Mouse (Mus musculus) layer of hippocampus, postnatal 36 days (tissue): ENCODE results near the gene Olfr1444. TPM values are rescaled to one million over a fixed set of nuclear protein-coding genes. Genes with fewer than 3 reads are reported as not detected.

ENCODE experiments used
- DNase-seq, 2 experiments: peaks; one replicate each; pipeline ENCODE4 v3.0.0; 2022
- total RNA-seq, 2 experiments: library from RNA; stranded (reverse); gene quantifications; 2 replicates each; pipeline ENCODE4 v1.2.3; 2021

The Olfr1444 gene
- total RNA-seq = not detected

DNA sequence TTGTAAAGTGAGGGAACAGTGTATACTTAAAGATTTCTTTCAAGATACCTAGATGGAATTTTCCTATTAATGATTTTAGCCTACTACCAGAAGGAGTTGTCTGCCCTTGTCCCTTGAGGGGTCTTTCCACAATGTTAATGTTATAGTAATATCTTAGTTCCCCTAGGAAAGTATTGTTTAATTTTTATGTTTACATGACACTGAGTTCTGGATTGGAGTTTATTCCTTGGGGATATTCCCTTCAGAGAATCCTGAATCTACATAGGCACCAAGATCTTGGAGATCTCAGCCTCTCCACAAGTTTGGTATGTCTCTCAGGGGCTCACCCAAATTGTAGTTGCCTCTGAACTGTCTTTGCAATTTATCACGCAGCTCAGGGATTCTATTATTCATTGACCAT lies at the start of gene Olfr1444:
TSS of gene Olfr1444 (plus strand) at position 301 of the 400 bp plus-strand sequence.
- DNase-seq = no peak

DNA sequence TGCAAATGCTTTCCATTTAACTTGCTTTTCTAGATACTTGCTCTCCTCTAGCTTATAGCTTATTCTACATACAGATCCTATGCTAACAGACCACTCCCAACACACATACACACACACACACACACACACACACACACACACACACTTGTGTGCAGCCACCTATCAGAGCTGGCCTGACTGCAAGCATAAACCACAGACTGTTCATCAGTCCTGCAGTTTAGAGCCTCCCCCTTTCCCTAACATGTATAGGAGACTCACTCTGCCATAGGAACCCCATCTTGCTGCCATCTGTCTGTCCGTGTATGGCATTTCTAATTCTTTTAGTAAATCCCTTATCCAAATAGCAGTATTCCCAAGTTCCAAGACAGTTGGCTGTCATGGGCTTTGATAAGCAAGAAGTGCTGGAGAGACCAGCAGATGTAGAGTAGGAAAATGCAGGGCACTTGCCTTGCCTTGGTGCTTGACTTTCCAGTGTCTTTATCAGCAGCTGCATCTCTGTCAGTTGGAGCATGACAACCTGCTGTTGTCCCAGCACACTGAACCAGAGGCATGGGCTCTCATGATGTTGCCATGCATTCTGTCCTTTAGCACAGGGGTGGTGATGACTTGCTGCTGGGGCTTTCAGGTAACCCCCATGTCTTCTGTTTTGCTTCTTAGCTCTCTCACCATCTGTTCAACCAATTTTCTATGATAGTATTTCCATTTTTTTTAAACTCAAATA lies 44.3 kb upstream of the Olfr1444 start:
- DNase-seq = no peak

DNA sequence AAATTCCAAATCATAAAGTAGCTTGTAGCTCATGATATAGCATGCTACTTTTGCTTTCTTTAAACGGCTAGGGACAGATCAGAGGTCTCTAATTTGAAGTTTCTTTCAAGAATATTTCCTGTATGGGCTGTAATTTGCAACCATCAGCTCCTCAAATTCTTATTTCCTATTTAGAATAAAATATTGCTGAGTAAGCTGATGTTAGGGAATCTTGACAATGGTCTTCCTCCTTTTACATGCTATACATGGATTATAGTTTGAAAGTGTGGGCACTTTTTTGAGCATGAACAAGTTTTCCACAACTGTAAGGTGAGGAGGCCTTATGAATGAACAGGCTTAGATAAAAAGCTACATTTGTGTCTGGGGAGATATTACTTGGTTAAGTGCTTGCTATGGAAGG lies 43.2 kb upstream of the Olfr1444 start:
- no peak for DNase-seq

DNA sequence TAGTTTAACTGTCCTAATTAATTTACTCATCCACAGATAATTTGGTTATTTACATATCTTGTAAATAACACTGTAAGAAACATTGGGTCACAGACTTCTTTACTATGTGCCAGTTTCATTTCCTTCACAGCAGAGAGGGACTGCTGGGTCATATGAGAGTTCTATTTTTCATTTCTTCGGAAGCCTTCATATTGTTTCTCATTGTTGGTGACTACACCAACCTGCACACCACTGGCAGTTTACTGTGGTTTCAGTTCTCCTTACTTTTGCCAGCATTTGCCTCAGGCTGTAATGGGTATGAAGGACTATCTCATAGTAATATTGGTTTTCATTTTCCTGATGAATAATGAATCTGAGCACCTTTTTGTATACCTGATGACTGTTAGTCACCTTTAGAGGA lies 38.6 kb upstream of the Olfr1444 start:
- no peak for DNase-seq

DNA sequence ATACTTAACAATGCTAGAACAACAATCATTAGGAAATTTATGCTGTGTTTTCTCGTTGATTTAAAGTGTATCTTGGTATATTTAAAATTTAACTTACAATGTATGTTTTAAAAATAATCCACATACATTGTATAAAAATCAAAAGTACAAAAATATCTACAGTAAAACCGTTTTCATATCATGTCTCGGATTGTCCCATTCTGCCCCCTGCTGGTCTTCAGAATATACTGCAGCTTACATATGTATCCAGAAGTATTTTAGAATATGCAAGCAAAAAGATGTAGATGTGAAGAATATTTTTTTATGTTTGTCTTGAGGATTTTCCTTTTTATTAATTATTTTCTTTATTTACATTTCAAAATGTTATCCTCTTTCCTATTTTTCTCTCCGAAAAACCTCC lies 36.7 kb upstream of the Olfr1444 start:
- no peak for DNase-seq

DNA sequence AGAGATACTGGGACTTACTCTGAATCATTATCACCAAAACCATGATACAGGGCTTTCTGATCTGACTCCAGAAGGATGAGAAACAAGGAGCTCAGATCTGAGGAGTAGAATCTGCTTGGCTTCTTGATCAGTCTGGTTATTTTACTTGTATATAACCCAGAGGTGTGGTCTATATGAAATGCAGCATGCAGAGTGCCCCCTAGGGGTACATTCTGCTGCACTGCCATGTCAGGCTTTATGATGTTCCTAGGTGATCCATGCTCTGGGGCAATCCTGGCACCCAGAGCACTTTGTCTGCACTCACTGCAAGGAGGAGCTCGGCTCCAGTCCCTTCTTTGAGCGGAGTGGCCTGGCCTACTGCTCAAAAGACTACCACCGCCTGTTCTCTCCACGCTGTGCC lies 32.5 kb upstream of the Olfr1444 start:
- DNase-seq = no peak

DNA sequence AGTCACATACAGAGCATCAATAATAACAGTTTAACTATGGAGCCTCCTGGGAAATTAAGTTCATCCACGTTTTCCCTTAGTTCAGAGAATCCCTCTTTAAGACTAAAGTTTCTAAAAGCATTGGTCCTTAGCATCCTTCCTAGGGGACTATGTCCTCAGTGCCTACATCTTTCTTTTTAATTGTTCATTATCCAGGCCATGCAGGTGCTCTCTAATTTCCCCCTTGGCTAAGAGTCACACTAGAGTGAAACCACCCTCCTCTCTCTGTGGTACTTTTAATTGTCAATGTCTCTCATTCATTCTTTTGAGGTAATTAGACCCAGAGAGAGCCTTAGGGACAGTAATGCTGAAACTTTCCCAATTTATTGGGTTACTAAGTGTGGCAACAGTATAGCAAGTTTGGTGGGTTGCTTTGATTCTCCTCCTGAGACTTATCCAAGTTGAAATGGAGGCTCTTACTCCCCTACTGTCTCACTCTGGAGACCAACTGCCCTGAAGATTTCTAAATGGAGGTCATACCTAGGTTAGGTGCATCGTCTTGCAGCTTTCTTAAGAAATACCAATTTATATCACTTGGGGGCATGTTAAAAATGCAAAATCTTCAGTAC lies 26.2 kb upstream of the Olfr1444 start:
- DNase-seq = no peak

DNA sequence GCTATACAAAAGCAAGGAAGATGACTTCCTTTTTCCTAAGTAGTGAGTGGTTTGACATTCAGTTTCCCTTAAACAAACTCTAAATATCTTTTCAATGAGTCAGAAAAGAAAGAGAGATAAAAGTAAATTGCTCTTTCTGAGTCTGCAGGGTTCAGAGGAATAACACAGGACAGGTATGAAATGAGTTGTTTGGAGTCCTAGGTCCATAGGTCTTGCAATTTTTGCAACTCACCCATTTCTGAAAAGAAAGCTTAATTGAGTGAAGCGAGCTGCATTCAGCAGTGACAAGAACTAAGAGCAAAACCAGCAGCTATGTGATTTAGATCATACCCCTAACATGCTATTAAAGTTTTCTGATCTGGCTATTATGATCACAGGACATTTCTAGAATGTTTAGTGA lies 25.5 kb upstream of the Olfr1444 start:
- no peak for DNase-seq

DNA sequence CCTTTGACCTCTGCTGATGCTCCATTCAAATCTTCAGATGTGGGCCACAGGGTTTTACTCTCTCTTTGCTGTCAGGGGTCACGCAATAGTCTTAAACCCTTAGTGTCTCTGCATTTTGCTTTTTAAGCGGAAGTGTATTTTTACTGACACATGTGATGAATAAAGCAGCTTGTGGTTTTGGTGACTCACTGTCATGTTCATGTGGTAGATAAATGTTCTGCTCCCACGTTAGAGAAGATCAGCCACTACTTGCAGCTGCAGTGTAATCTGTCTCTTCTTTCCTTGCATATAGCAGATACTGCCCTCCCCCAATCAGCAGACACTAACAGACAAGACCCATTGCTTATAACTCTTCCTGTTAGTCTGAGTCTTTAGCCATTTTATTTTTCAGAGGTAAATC lies 23.5 kb upstream of the Olfr1444 start:
- no peak for DNase-seq

DNA sequence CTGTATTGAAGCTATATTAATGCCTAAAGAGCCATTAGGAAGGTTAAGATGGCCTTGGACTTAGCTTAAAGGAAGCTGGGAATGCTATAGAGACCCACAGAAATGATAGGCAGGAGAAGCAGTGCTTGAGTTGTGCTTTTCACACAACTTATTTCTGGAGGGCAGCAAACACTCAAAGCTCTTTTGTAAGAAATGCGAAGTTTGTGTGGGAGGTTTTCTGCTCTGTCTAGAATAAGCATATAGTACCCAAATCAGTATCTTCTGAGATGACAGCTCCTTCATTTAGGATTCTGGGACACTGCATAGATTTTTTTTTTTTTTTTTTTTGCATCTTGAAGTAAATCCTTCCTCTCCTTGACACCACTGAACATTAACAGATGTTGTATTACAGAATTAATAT lies 18.6 kb upstream of the Olfr1444 start:
- no peak for DNase-seq

DNA sequence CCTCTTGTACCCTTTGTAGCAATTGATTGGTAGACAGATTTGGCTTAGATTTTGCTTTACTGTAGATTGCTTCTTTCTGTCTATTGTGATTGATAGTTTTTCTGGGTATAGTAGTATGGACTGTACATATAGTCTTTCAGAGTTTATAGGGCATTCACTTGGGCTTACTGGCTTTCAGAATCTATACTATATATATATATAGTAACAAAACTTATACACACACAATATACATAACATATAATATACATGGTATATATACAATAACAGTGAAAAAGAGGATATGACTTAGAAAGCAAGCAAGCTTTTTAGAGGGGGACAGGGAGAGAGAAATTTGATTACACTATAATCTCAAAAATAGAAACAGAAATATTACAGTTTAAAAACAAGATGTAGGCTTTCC lies 10.7 kb upstream of the Olfr1444 start, which contains the start of gene Gm5244:
TSS of gene Gm5244 (plus strand) at position 301 of the 400 bp plus-strand sequence.
- DNase-seq = no peak

DNA sequence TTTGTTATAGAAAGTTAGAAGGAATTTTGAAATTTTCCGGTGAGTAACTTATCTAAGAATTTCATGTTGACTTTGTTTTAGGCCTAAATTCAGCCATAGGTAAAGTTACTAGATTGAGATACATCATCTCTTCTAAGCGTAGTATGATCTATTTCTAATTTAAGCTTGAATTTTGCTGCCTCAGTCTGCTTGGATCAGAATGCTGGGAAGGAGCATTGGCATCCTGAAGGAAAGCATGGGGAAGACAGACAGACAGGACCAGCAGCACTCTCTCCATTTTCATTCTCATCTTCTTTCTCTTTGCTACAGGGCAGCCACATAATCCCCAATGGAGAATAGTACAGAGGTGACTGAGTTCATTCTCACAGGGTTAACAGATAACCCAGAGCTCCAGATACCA lies 26.5 kb downstream of the Olfr1444 start, which contains the start of gene Olfr1445:
TSS of gene Olfr1445 (plus strand) at position 301 of the 400 bp plus-strand sequence.
- no peak for DNase-seq

DNA sequence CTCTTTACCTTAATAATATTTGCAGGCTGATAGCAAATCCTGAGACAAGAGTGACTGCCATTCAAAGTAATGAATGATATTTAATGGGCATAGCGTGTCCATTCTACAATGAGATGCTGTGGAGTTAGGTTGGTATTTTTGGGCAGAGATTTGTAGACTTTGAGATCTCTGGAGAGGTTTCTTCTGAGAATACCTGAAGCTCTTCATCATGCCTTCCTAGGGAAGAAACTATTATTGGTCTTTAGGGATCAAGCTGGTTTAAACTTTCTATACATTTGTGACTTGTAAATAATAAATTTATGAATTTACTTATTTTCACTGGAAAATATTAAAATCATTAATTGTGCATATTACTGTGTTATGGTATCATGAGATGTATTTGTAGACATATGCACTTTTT lies 36.3 kb downstream of the Olfr1444 start, which contains the start of gene Olfr1446:
TSS of gene Olfr1446 (minus strand) at position 101 of the 400 bp plus-strand sequence.
- no peak for DNase-seq

DNA sequence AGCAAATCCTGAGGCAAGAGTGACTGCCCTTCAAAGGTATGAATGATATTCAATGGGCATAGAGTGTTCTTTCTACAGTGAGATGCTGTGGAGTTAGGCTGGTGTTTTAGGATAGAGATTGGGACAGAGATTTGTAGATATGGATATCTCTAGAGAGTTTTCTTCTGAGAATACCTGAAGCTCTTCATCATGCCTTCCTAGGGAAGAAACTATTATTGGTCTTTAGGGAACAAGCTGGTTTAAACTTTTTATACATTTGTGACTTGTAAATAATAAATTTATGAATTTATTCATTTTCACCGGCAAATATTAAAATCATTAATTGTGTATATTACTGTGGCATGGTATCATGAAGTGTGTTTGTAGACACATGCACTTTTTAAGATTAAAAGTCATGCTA lies 46.6 kb downstream of the Olfr1444 start, which contains the start of gene Olfr1447:
TSS of gene Olfr1447 (minus strand) at position 101 of the 400 bp plus-strand sequence.
- no peak for DNase-seq

Other genes starting within 250 kb of the Olfr1444 start
- under 1 TPM; 0.17 to 0.28 TPM for gene Glyat, start 224.0 kb upstream of the Olfr1444 start, total RNA-seq
- gene Olfr1442, start 186.8 kb upstream of the Olfr1444 start, total RNA-seq = not detected
- not detected for gene Olfr1443, start 179.2 kb upstream of the Olfr1444 start, total RNA-seq
- not detected for gene Keg1, start 161.5 kb upstream of the Olfr1444 start, total RNA-seq
- gene Cntf, start 91.7 kb upstream of the Olfr1444 start, total RNA-seq = 1 to 10 TPM; 2.9 to 4.1 TPM
- gene Zfp91, start 61.2 kb upstream of the Olfr1444 start, total RNA-seq = 10 to 100 TPM; 96.1 to 96.3 TPM
- gene Lpxn, start 61.1 kb upstream of the Olfr1444 start, total RNA-seq = 1 to 10 TPM; 1.1 to 2.0 TPM
- gene Gm5244, start 10.6 kb upstream of the Olfr1444 start, total RNA-seq = not detected
- not detected for gene Olfr1445, start 26.6 kb downstream of the Olfr1444 start, total RNA-seq
- gene Olfr1446, start 36.2 kb downstream of the Olfr1444 start, total RNA-seq = not detected
- not detected for gene Olfr1447, start 46.5 kb downstream of the Olfr1444 start, total RNA-seq
- not detected for gene Olfr1448, start 67.1 kb downstream of the Olfr1444 start, total RNA-seq
- not detected for gene Olfr1449, start 73.6 kb downstream of the Olfr1444 start, total RNA-seq
- not detected for gene Olfr1450, start 93.0 kb downstream of the Olfr1444 start, total RNA-seq
- not detected for gene Olfr1451, start 137.7 kb downstream of the Olfr1444 start, total RNA-seq
- not detected for gene Olfr1453, start 171.0 kb downstream of the Olfr1444 start, total RNA-seq
- not detected for gene Olfr1454, start 203.3 kb downstream of the Olfr1444 start, total RNA-seq
- not detected for gene Olfr1457, start 240.6 kb downstream of the Olfr1444 start, total RNA-seq
- not detected for gene Olfr1458, start 249.5 kb downstream of the Olfr1444 start, total RNA-seq